Mouse (Mus musculus): ENCODE data around the gene Sctr. TPM values are rescaled to one million over a fixed set of nuclear protein-coding genes. Genes with fewer than 3 reads are reported as not detected.

The Sctr gene
- not detected in 2 replicates for polyA plus RNA-seq (2012; ENCODE audit: insufficient read depth, low replicate concordance)

DNA sequence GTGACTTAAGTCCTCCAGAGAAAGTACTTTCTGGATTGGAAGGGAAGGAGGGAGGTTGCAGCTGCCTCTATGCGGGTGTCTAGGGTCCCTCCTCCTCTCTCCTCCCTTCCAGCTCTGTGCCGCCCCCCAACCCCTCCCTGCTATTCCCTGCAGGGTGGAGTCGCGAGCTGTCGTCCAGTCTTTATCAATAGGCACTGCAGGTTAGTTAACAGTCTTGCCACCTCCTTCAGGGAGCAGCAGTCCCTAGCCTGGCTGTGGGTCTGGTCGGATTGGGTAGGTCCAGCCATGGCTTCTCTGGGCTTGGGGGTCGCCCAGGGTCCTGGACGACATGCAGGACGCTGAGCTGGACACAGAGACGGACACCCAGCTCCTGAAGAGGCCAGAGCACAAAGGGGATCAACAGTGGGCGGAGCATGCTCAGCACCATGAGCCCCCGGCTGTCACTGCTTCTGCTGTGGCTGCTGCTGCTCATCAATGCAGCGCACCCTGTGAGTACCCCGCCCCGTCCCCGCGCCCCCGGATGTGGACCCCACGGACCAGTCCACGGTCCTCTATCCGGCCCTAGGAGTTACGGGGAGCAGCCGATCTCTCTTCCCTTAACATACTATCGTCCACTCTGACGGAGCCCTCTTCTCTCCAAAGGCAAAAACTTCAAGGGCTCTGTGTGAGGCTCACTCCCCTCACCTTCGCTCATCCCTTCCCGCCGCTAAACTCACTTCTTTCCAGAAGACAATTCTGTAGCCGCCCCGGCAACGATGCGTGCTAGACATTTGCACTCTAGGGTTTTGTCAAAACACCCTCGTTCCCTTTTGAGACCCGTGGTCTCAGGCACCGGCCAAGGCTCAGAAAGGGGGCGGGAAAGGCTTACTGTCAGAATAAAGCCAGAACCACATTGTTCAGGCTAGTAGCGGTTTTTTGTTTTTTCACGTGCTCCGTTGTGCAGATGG is at the start of gene Sctr:
Gene Sctr, plus strand, starts transcription at position 51 of the 947 bp plus-strand sequence.
- Histone ChIP-seq H3K36me3 (replicated peaks; ENCODE audit: low read length) (no peaks in the 10 kb centered on the region), H3K4me3 (replicated peaks) (no peak within 1 kb of the TSS)

DNA sequence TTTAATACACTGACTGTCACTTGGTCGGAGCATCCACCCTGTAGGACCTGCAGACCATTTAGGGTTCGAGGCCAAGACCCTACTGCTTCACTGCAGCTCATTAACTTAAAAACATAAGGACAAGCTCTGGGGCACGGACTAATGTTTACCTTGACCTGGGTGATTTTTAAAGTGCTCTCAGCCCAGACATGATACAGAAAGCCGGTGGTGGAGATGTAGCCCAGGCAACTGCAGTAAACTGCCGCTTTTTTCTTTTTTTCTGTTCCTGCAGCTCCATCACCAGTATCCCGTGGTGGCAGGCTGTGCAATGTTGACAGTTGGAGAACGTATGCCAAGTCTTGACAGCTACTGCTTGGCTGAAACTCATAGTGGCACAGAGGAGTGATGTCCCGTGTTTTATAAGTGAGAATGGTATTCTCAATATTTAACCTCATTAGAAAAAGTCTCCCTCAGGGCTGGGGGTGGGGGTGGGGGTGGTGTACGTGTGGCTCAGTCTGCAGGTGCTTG is 48.9 kb upstream of the Sctr start:
- TF ChIP-seq GATA1 (IDR thresholded peaks at IDR 0.05; ENCODE audit: borderline replicate concordance, low read length) (no peak), FLI1 (IDR thresholded peaks at IDR 0.05; ENCODE audit: low read length) (no peak)
- H3K4me3 ChIP-seq (replicated peaks), result no peak overlapping the region
- no peaks in the 10 kb centered on the region for H3K9me3 ChIP-seq
- H3K4me1 ChIP-seq, result peaks cover 3% of the 10 kb centered on the region; the same call in 1 of the 2 replicates
- H3K36me3 ChIP-seq (replicated peaks; ENCODE audit: low read length), result no peaks in the 10 kb centered on the region
- peaks cover 8% of the 10 kb centered on the region for H3K27me3 ChIP-seq (replicated peaks)

More for the DNA sequence above, at the start of gene Sctr:
- Histone ChIP-seq H3K9me3 (no peaks in the 10 kb centered on the region), H3K4me1 (peaks cover 11% of the 10 kb centered on the region), H3K27me3 (replicated peaks) (peaks cover 68% of the 10 kb centered on the region)
- TF ChIP-seq GATA1 (IDR thresholded peaks at IDR 0.05; ENCODE audit: borderline replicate concordance, low read length) (no peak), FLI1 (IDR thresholded peaks at IDR 0.05; ENCODE audit: low read length) (no peak)

DNA sequence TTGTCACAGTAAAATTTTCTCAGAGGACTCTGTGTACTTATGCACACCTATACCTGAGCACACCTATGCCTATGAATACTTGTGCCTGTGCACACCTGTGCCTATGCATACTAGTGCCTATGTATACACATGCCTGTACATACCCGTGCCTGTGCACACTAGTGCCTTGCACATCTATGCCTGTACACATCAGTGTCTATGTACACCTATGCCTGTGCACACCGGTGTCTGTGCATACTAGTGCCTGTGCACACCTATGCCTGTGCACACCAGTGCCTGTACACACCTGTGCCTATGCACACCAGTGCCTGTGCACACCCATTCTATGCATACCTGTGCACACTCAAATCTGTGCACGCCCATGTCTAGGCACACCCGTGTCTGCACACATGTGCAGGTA is 47.2 kb upstream of the Sctr start:
- H3K4me1 ChIP-seq, result peaks cover 3% of the 10 kb centered on the region; the same call in 1 of the 2 replicates
- TF ChIP-seq GATA1 (IDR thresholded peaks at IDR 0.05; ENCODE audit: borderline replicate concordance, low read length), result no peak
- TF ChIP-seq FLI1 (IDR thresholded peaks at IDR 0.05; ENCODE audit: low read length), result no peak
- H3K36me3 ChIP-seq (replicated peaks; ENCODE audit: low read length), result no peaks in the 10 kb centered on the region
- peak overlapping the region; percentile 70 for H3K4me3 ChIP-seq (replicated peaks)
- H3K27me3 ChIP-seq (replicated peaks), result peaks cover 11% of the 10 kb centered on the region
- H3K9me3 ChIP-seq, result no peaks in the 10 kb centered on the region

DNA sequence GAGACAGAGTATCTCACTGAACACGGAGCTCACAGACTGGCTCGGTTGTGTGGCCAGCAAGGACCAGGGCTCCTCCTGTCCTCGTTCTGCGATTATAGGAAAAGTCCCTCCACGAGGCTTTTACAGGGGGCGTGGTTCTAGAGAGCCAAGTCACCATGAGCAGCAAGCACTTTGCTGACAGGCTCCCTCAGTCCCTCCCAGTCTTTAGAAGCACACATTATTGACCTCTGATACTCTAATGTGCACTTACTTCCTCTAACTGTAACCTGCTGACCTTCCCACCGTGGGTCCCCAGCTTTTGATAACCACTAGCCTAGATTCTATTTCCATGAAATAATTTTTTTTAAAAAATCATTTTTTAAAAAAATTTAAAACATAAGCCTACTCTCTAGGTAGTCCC is 46.8 kb upstream of the Sctr start:
- Histone ChIP-seq H3K4me3 (replicated peaks) (no peak overlapping the region), H3K9me3 (no peaks in the 10 kb centered on the region), H3K27me3 (replicated peaks) (peaks cover 11% of the 10 kb centered on the region), H3K4me1 (peaks cover 3% of the 10 kb centered on the region; the same call in 1 of the 2 replicates), H3K36me3 (replicated peaks; ENCODE audit: low read length) (no peaks in the 10 kb centered on the region)
- TF ChIP-seq FLI1 (IDR thresholded peaks at IDR 0.05; ENCODE audit: low read length) (no peak), GATA1 (IDR thresholded peaks at IDR 0.05; ENCODE audit: borderline replicate concordance, low read length) (no peak)

DNA sequence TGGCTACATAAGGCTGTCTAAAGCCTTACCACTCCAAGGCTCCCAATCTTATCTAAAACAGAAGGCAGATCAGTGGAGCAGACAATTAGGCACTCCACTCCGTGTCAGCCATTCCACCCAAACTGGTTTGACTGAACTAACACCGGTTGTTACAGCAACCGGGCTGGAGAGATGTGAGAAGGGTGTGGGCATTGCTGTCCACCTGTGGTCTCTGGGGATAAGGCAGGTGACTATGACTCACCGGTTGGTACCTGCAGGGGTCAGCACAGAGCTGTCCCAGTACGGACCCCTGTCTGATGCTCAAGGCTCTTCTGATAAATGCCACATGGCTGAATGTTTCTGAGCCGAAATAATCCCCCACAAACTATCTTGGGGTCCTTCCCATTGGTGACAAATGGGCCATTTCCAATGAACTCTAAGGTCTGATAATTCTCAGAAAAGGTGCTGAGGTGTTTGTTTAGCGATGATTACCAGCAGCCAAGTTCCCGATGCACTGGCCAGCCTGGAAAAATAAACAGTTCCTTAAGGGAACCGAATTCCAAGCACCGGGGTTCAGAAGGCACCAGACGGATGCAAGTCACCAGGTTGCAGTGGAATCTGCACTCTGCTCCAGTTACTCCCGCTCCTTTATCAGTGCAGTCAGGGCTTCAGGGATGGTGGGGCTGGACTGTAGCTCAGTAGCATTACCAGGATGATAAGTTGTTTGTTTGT is 40.7 kb upstream of the Sctr start:
- no peaks in the 10 kb centered on the region for H3K9me3 ChIP-seq
- TF ChIP-seq FLI1 (IDR thresholded peaks at IDR 0.05; ENCODE audit: low read length), result no peak
- no peak for TF ChIP-seq GATA1 (IDR thresholded peaks at IDR 0.05; ENCODE audit: borderline replicate concordance, low read length)
- H3K27me3 ChIP-seq (replicated peaks), result peaks cover 6% of the 10 kb centered on the region
- no peaks in the 10 kb centered on the region for H3K36me3 ChIP-seq (replicated peaks; ENCODE audit: low read length)
- H3K4me3 ChIP-seq (replicated peaks), result no peak overlapping the region
- no peaks in the 10 kb centered on the region for H3K4me1 ChIP-seq

DNA sequence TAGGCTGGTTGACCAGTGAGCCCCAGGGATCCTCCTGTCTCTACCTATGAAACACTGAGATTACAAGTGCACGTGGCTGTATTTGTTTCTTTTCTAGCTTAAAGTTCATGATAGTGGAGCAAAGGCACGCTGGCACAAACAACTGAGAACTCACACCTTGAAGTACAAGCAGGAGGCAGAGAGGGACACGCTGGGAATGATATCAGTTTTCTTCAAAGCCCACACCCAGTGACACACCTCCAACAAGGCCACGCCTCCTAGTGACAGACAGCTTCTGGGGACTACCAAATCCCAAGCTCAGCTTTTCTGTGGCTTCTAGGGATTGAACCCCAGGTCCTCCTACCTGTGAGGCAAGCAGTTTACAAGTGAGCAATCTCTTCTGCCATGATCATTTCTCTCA is 33.6 kb upstream of the Sctr start:
- Histone ChIP-seq H3K9me3 (no peaks in the 10 kb centered on the region), H3K4me1 (no peaks in the 10 kb centered on the region), H3K36me3 (replicated peaks; ENCODE audit: low read length) (no peaks in the 10 kb centered on the region), H3K4me3 (replicated peaks) (no peak overlapping the region), H3K27me3 (replicated peaks) (peaks cover 7% of the 10 kb centered on the region)
- no peak for TF ChIP-seq GATA1 (IDR thresholded peaks at IDR 0.05; ENCODE audit: borderline replicate concordance, low read length)
- TF ChIP-seq FLI1 (IDR thresholded peaks at IDR 0.05; ENCODE audit: low read length), result no peak

DNA sequence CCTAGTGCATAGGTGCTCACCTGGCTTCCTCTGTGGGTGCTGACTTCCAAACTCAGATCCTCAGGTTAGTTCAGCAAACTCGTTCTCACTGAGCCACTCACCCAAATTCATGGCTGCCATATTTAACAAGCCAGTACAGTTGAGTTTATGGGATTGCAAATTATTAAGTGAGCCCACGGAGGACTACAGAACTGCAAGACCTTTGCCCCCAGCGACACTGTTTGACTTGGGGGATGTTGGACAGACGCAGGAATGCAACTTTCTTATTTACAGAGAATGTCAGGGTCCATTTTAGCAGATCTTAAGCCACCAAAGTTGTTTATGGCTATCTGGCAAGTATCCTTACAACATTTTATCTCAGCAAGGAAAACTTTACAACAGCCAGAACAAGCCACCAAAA is 31.6 kb upstream of the Sctr start:
- no peak for TF ChIP-seq FLI1 (IDR thresholded peaks at IDR 0.05; ENCODE audit: low read length)
- no peak for TF ChIP-seq GATA1 (IDR thresholded peaks at IDR 0.05; ENCODE audit: borderline replicate concordance, low read length)
- Histone ChIP-seq H3K9me3 (no peaks in the 10 kb centered on the region), H3K4me1 (no peaks in the 10 kb centered on the region), H3K4me3 (replicated peaks) (no peak overlapping the region), H3K27me3 (replicated peaks) (peaks cover 8% of the 10 kb centered on the region), H3K36me3 (replicated peaks; ENCODE audit: low read length) (no peaks in the 10 kb centered on the region)

DNA sequence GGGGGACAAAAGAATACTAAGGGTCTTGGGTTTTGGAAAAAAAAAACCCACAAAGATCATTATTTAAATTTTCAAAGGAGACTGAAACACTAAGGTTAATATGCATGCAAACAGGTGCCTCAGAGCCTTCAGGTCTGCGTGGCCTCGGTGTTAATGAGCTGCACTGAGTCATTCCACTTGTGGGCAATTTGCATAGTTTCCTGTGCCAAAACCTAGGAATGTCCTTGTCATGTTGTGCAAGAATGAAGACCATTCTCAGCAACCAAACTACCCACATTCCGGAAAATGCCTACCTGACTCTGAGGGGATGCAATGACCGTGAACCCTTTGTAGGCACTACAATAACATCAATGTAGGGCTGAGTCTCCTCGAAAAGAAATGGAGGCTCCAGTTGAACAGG is 20.1 kb upstream of the Sctr start:
- TF ChIP-seq GATA1 (IDR thresholded peaks at IDR 0.05; ENCODE audit: borderline replicate concordance, low read length) (no peak), FLI1 (IDR thresholded peaks at IDR 0.05; ENCODE audit: low read length) (no peak)
- Histone ChIP-seq H3K4me3 (replicated peaks) (no peak overlapping the region), H3K36me3 (replicated peaks; ENCODE audit: low read length) (no peaks in the 10 kb centered on the region), H3K27me3 (replicated peaks) (peaks cover 2% of the 10 kb centered on the region), H3K9me3 (peaks cover 10% of the 10 kb centered on the region; the same call in 1 of the 2 replicates), H3K4me1 (no peaks in the 10 kb centered on the region)

DNA sequence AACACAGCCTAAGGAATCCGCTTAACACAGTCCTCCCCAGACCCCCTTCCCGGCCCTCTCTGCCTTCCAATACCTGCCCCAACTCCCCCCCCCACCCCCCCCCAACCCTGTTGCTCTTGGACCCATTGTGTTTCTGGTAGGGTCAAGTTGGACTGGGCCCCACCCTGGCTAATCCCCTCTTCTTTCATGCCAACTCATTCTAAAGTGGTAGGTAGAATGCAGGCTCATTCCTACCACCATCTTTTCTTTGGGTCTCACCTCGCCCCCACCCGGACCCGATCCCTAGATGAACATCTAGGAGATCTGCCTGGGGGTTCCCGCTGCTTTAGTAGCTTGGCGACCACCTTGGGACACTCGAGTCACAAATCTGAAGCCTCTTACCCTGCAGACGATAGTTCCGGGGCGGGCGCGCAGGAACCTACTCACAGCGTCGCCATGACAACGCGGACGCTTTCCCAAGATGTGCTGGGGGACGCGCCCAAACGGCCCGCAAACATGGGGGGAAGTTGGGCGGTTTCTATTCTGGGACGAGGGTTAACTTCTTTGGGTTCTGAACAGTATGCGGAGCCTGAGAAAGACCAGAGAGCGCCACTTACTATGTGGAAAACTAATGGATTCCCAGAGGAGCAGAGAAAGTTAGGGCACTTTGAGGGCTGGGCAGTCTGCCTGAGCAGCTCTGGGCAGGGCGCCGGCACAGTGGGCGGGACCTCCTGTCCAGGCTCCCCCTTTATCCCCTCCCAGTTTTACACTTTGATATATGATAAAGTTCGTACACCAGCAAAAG is 9.7 kb upstream of the Sctr start, which contains the start of gene Cfap221:
Gene Cfap221, minus strand, starts transcription at position 437 of the 784 bp plus-strand sequence.
- Histone ChIP-seq H3K9me3 (peaks cover 4% of the 10 kb centered on the region; the same call in 1 of the 2 replicates), H3K4me1 (peaks cover 9% of the 10 kb centered on the region), H3K27me3 (replicated peaks) (peaks cover 30% of the 10 kb centered on the region), H3K36me3 (replicated peaks; ENCODE audit: low read length) (no peaks in the 10 kb centered on the region), H3K4me3 (replicated peaks) (peak within 1 kb of the TSS; percentile 89)
- TF ChIP-seq FLI1 (IDR thresholded peaks at IDR 0.05; ENCODE audit: low read length), result no peak
- TF ChIP-seq GATA1 (IDR thresholded peaks at IDR 0.05; ENCODE audit: borderline replicate concordance, low read length), result no peak

All from megakaryocyte, embryonic 14.5 days (primary cell).